27 mouse cellular contexts compared by ENCODE assay signal in genomic region chr5:133096340-133096739, GRCm38 (mm10).
"Had no signal": no experiment of that assay in that cellular context is flagged by ENCODE, and none has a peak within 500 bp of the region (broad histone marks: within the 10 kb centered on the region; RNA-seq: fewer than 3 reads in every experiment).

No protein-coding gene starts in this region.

- H3K9me3 ChIP-seq: heart, embryonic 10.5 days; intestine, embryonic 15.5 days; limb, embryonic 10.5 days; liver, embryonic 15.5 days had no signal

- H3K27me3 ChIP-seq: heart, embryonic 12.5 days; hindbrain, embryonic 12.5 days; intestine, embryonic 15.5 days; liver, embryonic 13.5 days; liver, embryonic 15.5 days had no signal

- H3K4me1 ChIP-seq: heart, embryonic 10.5 days; heart, embryonic 12.5 days; intestine, embryonic 15.5 days; liver, embryonic 13.5 days; liver, embryonic 15.5 days had no signal

- H3K27ac ChIP-seq: gastrocnemius, adult 2 months; heart, embryonic 10.5 days; hindbrain, embryonic 10.5 days; hindbrain, embryonic 12.5 days; hindbrain, embryonic 14.5 days; intestine, embryonic 15.5 days; layer of hippocampus, adult 2 months; left cerebral cortex, adult 2 months; limb, embryonic 10.5 days; limb, embryonic 12.5 days; liver, embryonic 13.5 days; liver, embryonic 15.5 days had no signal

- H3K9ac ChIP-seq: heart, embryonic 12.5 days; hindbrain, embryonic 12.5 days; hindbrain, embryonic 14.5 days; intestine, embryonic 15.5 days; limb, embryonic 12.5 days; liver, embryonic 13.5 days; liver, embryonic 15.5 days; liver, postnatal 0 days had no signal

- H3K4me2 ChIP-seq: heart, embryonic 12.5 days; hindbrain, embryonic 12.5 days; hindbrain, embryonic 14.5 days; intestine, embryonic 15.5 days; limb, embryonic 12.5 days; liver, embryonic 11.5 days; liver, embryonic 13.5 days; liver, embryonic 15.5 days had no signal

- H3K36me3 ChIP-seq: heart, embryonic 10.5 days; heart, embryonic 12.5 days; hindbrain, embryonic 10.5 days; hindbrain, embryonic 12.5 days; intestine, embryonic 15.5 days; limb, embryonic 10.5 days; limb, embryonic 12.5 days; liver, embryonic 13.5 days; liver, embryonic 15.5 days had no signal

- H3K4me3 ChIP-seq: gastrocnemius, adult 2 months; heart, embryonic 10.5 days; heart, embryonic 12.5 days; hindbrain, embryonic 10.5 days; hindbrain, embryonic 12.5 days; intestine, embryonic 15.5 days; layer of hippocampus, adult 2 months; left cerebral cortex, adult 2 months; limb, embryonic 10.5 days; limb, embryonic 12.5 days; liver, embryonic 13.5 days; liver, embryonic 15.5 days had no signal

- ATAC-seq: hindbrain, embryonic 16.5 days; inflammation-experienced regulatory T-cells, adult 6 months; intestine, embryonic 15.5 days; intestine, postnatal 0 days; liver, postnatal 0 days had no signal

- DNase-seq: gastrocnemius, adult 2 months; gastrocnemius, postnatal 10 days; gastrocnemius, postnatal 25 days; heart, adult 18-20 months; heart, postnatal 10 days; heart, postnatal 4 days; kidney, adult 8-10 months; kidney, postnatal 14 days; kidney, postnatal 4 days; liver; liver, embryonic 13.5 days; liver, postnatal 0 days had no signal
